Mouse (Mus musculus) liver, embryonic 15.5 days (tissue): ENCODE measurements around the gene 2810459M11Rik. TPM values are rescaled to one million over a fixed set of nuclear protein-coding genes. Genes with fewer than 3 reads are reported as not detected.

Experiments
- ATAC-seq: fragments of 200-750 bp; cut with Nextera tagmentation; 2 replicates; pipeline ENCODE4 v1.8.0; 2017; ENCODE audit warnings: moderate number of reproducible peaks, mild to moderate bottlenecking, moderate library complexity; ENCODE audit not compliant: insufficient read depth
- H3K27ac ChIP-seq: fragments of 300-500 bp; sonication (generic); replicated peaks from 2 replicates; pipeline ENCODE4 v1.5.1; 2015; ENCODE audit warnings: mild to moderate bottlenecking, inconsistent platforms
- H3K27me3 ChIP-seq: fragments of 300-500 bp; sonication (generic); 2 replicates; pipeline ENCODE4 v1.6.1; 2015; ENCODE audit warnings: mild to moderate bottlenecking, inconsistent platforms
- H3K36me3 ChIP-seq: fragments of 300-500 bp; sonication (generic); replicated peaks from 2 replicates; pipeline ENCODE4 v1.6.1; 2015; ENCODE audit warnings: moderate library complexity, mild to moderate bottlenecking, inconsistent platforms
- H3K4me1 ChIP-seq: fragments of 300-500 bp; sonication (generic); replicated peaks from 2 replicates; pipeline ENCODE4 v1.6.1; 2015; ENCODE audit warnings: inconsistent platforms
- H3K4me2 ChIP-seq: fragments of 300-500 bp; sonication (generic); 2 replicates; pipeline ENCODE4 v1.6.1; 2015; ENCODE audit warnings: moderate library complexity, mild to moderate bottlenecking, inconsistent platforms
- H3K4me3 ChIP-seq: fragments of 300-500 bp; sonication (generic); replicated peaks from 2 replicates; pipeline ENCODE4 v1.5.1; 2015; ENCODE audit warnings: mild to moderate bottlenecking, inconsistent platforms
- H3K9ac ChIP-seq: fragments of 300-500 bp; sonication (generic); 2 replicates; pipeline ENCODE4 v1.6.1; 2015; ENCODE audit warnings: moderate library complexity, mild to moderate bottlenecking, inconsistent platforms
- H3K9me3 ChIP-seq: fragments of 300-500 bp; sonication (generic); replicated peaks from 2 replicates; pipeline ENCODE4 v1.6.1; 2016; ENCODE audit warnings: inconsistent platforms
- WGBS: fragments of 180-500 bp; shearing (Covaris S2); methylation state at CpG from one replicate; pipeline ENCODE4 v1.1.7; 2015; ENCODE audit warnings: mixed read lengths; ENCODE audit not compliant: insufficient replicate concordance; 5-methylcytosine and 5-hydroxymethylcytosine counted together
- polyA plus RNA-seq: library from polyadenylated mRNA; unstranded; fragments of >200 nt; fragmentation: Nextera tagmentation; extraction: Ambion mirVana; gene quantifications from 2 replicates; pipeline ENCODE4 v1.2.1, GENCODE M21; 2015

2810459M11Rik gene
- polyA plus RNA-seq, 1 experiment from 2014 or later = 24.0 TPM

DNA sequence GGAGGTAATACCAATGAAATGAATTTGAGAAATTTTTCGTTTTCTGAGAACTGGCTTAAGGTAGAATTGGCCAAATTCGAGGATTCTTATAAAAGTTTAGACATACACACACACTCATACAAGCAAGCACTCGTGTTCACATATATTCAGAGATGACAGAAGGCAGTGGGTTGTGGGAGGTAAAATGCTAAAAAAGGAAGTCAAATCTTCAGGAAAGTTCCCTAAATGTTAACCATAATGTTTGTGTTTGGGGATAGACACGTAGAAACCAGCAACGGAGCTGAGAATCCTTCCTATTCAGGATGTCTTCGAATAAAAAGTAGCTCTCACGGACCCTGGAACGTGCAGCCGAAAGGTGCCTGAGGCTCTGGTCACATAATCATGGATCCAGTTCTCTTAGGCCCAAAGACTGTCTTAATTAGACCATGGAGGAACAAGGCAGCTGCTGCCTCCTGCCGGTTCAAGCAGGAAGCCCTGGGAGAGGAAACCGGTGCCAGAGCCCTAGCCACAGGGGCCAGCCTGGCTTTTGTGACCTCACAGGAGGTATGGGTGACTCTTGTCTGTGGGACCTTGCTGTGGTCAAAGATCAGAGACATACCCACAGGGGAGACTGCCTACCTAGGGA lies 24.2 kb upstream of the 2810459M11Rik start:
- WGBS = 36% methylated on average over 11 of the region's 11 CpGs
- Histone ChIP-seq H3K27me3 (peaks cover 51% of the 10 kb centered on the region), H3K4me2 (no peak overlapping the region), H3K4me1 (no peaks in the 10 kb centered on the region; the same call in none of the 2 replicates), H3K4me3 (no peak overlapping the region), H3K27ac (no peak overlapping the region), H3K36me3 (no peaks in the 10 kb centered on the region), H3K9me3 (no peaks in the 10 kb centered on the region), H3K9ac (no peak overlapping the region)
- ATAC-seq = no peak

DNA sequence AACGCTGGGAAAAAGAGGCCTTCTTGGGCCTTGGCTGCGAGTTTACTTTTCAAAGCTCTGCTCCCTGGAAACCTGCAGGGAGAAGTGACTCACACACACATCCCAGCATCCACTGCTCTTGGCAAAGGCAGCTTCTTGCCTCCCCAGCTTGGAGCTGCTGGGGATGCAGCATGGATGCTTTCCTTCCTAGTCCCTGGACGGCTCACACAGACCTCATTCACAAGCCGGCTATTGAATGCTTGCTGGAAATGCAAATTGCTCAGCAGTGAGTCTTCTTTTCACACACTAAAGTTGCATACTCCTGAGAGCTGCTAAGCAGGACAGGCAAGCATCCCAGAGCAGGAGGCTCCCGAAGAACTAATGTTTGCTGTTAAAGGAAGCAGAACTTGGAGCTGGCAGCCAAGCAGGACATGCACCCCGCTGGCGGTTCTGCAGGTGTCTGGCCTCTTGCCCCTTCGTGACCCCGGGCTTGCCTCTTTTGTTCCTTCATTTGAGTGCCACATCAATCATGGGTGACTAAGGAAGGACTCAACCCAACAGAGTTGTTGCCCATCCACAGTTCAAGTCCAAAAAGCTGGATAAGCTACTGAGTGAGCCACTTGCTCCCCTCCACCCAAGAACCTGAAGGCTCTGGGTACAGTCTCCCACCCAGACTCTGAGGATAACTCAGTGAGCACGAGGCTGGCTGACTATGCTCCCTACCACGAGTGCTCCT lies 13.2 kb upstream of the 2810459M11Rik start:
- 31% methylated on average over 11 of the region's 11 CpGs for WGBS
- Histone ChIP-seq H3K27me3 (peaks cover 7% of the 10 kb centered on the region; the same call in 1 of the 2 replicates), H3K4me1 (no peaks in the 10 kb centered on the region; the same call in 1 of the 2 replicates), H3K36me3 (no peaks in the 10 kb centered on the region), H3K4me3 (no peak overlapping the region), H3K4me2 (no peak overlapping the region), H3K27ac (no peak overlapping the region), H3K9ac (no peak overlapping the region), H3K9me3 (no peaks in the 10 kb centered on the region)
- no peak for ATAC-seq

DNA sequence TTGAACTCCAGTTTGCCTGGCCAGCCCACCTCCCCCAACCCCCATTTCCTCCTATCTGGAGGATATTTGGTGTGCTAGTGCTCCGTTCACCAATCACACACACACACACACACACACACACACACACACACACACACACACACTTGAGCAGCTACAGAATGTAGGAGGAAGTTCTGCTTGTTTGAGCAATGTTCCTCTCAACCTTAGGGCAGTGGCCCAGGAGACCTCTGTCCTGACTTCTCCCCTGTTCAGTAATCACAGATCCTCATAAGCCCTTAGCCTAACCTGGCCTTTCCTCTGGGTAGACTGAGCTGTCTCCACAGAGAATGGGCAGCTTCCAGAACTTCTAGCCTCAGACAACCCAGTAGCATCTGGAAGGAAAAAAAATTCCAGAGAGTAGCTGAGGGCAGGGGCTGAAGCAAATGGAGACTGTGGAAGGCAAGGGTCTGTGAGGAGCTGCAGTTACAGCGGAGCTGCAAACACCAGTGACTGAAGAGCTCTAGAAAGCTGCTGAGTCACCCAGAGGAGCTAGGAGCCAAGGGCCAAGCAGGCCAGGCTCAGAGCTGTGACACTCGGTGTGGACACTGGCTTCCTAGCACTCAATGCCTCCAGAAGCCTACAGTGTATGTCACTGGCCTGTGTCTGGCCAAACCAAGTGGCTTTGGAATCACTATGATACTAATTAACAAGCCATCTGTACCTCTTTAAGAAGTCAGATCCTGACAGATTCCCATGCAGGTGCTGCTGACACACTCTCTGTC lies 7.3 kb upstream of the 2810459M11Rik start:
- Histone ChIP-seq H3K4me3 (no peak overlapping the region), H3K4me1 (peaks cover 11% of the 10 kb centered on the region), H3K4me2 (no peak overlapping the region), H3K27me3 (peaks cover 4% of the 10 kb centered on the region), H3K9me3 (no peaks in the 10 kb centered on the region), H3K36me3 (no peaks in the 10 kb centered on the region), H3K27ac (peak overlapping the region; percentile 57), H3K9ac (no peak overlapping the region)
- peak; percentile 30; the same call in 1 of the 2 replicates for ATAC-seq
- WGBS = 16% methylated on average over 3 of the region's 3 CpGs

DNA sequence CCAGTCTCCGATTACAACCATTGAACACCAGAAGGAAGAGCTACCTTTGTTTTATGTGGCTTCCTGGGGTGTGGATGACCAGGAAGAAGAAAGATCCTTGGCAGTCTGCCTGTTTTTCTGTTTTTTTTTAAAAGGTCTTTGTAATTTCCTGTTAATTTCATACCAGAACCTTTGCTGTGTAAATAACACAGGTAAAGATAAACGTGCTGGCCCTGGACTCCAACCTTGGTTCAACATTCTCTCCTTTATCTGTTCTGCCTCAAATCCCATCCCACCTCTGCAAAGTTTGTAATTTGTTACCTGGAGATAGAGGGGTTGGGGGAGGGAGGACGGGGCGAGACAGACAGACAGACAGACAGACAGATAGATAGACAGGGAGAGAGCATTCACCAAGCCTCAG lies 5.5 kb upstream of the 2810459M11Rik start:
- Histone ChIP-seq H3K27me3 (peaks cover 22% of the 10 kb centered on the region), H3K9me3 (no peaks in the 10 kb centered on the region), H3K4me2 (no peak overlapping the region), H3K27ac (peak overlapping the region; percentile 59), H3K9ac (no peak overlapping the region), H3K36me3 (no peaks in the 10 kb centered on the region), H3K4me3 (no peak overlapping the region), H3K4me1 (peaks cover 11% of the 10 kb centered on the region)
- ATAC-seq = peak; percentile 68
- WGBS = 38% methylated on average over 4 of the region's 4 CpGs

DNA sequence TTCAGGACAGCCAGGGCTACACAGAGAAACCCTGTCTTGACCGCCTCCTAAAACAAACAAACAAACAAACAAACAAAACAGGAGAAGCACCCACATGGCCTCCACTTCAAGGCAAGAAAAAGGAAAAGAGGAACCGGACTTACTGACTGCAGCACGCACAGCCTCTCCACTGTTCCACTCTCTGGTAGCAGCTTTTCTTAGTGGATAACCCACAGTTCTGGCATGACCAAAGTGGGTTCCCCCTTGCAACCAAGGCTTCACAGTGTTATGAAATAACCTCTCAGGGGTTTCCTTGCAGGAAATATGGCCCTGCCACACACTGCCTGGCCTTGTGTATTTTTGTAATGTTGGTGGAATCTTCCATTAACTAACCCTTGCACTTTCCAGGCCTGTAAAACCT lies 4.8 kb upstream of the 2810459M11Rik start:
- Histone ChIP-seq H3K27ac (peak overlapping the region; percentile 59), H3K4me3 (no peak overlapping the region), H3K27me3 (peaks cover 29% of the 10 kb centered on the region), H3K9ac (no peak overlapping the region), H3K36me3 (no peaks in the 10 kb centered on the region), H3K4me1 (peaks cover 11% of the 10 kb centered on the region), H3K4me2 (no peak overlapping the region), H3K9me3 (no peaks in the 10 kb centered on the region)
- 53% methylated on average over 3 of the region's 3 CpGs for WGBS
- no peak for ATAC-seq

- Histone ChIP-seq H3K36me3 (no peaks in the 10 kb centered on the region), H3K4me1 (no peaks in the 10 kb centered on the region), H3K4me2 (peak overlapping the region; percentile 63; the same call in 1 of the 2 replicates), H3K27ac (no peak overlapping the region), H3K4me3 (peak overlapping the region; percentile 55; the same call in 1 of the 2 replicates), H3K9me3 (no peaks in the 10 kb centered on the region), H3K9ac (no peak overlapping the region), H3K27me3 (peaks cover 64% of the 10 kb centered on the region)
- 43% methylated on average over 4 of the region's 4 CpGs for WGBS
- no peak for ATAC-seq
Observed at GRCm38 (mm10) chr1:86045056-86045455, 607 bp upstream of the 2810459M11Rik start.

DNA sequence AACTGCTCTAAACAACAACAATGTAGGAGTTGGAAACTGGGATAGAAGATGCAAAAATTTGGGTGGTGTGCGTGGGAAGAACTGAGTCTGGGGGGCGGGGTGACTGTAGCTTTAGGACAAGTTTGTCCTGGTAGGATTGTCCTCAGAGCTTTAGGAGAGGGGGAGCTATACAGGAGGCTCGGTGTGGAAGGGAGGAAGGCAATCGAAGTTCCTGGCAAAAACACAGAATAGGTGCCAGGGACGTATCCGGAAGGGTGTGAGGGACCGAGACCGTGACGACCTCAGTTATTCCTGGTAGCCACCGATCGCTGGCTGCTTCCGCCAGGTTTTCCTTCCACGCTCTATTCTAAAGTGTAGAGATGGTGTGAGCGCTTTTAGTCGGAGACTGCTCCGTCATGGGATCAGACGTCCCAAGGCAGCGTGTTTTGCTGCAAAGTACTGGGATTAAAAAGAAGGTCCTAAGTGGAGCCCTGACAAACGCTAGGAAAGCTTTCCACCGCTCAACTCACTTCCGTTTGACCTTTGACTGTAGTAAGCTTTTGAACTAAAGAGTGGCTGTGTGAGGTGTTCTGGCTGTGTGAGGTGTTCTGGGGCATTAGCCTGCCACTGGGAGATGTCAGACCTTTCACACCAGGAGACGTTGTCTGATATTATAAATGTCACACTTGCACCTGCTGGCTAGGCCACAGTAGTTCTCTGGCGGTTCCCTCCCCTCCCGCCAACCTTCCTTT lies 1.3 kb downstream of the 2810459M11Rik start:
- Histone ChIP-seq H3K4me2 (peak overlapping the region; percentile 63), H3K27ac (peak overlapping the region; percentile 78), H3K4me1 (no peaks in the 10 kb centered on the region), H3K9ac (no peak overlapping the region), H3K4me3 (peak overlapping the region; percentile 55), H3K36me3 (no peaks in the 10 kb centered on the region), H3K9me3 (no peaks in the 10 kb centered on the region), H3K27me3 (peaks cover 64% of the 10 kb centered on the region)
- no peak for ATAC-seq
- 8% methylated on average over 24 of the region's 24 CpGs for WGBS

DNA sequence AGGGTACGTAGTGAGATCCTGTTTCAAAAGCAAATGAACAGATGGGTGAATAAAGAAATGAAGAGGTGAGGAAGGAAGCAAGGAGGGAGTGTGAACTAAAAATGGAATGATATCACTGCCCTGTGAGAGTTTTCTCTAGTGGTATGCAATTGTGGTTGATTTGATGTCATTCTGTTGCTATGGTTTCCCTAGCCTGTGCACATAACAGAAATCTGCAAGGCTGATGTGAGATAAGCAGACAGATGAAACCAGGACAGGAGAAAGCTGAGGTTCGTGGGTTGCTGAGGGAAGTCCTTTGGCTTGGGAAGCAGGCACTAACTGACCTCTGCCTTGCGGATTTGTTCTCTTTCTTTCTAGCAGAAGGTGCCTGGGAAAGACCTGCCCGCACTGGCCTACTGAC lies 2.6 kb downstream of the 2810459M11Rik start:
- H3K9ac ChIP-seq = no peak overlapping the region
- no peaks in the 10 kb centered on the region for H3K4me1 ChIP-seq
- peak overlapping the region; percentile 45; the same call in 1 of the 2 replicates for H3K4me2 ChIP-seq
- H3K27me3 ChIP-seq = peaks cover 61% of the 10 kb centered on the region
- ATAC-seq = no peak
- H3K4me3 ChIP-seq = no peak overlapping the region
- no peaks in the 10 kb centered on the region for H3K9me3 ChIP-seq
- no peaks in the 10 kb centered on the region for H3K36me3 ChIP-seq
- no peak overlapping the region for H3K27ac ChIP-seq
- 45% methylated on average over 4 of the region's 4 CpGs for WGBS

GRCm38 (mm10) chr1:86048744-86049143 lies 3.1 kb downstream of the 2810459M11Rik start:
- Histone ChIP-seq H3K9ac (no peak overlapping the region), H3K36me3 (no peaks in the 10 kb centered on the region), H3K4me2 (no peak overlapping the region), H3K9me3 (no peaks in the 10 kb centered on the region), H3K4me3 (no peak overlapping the region), H3K4me1 (no peaks in the 10 kb centered on the region), H3K27ac (no peak overlapping the region), H3K27me3 (peaks cover 56% of the 10 kb centered on the region)
- 58% methylated on average over 3 of the region's 3 CpGs for WGBS
- ATAC-seq = no peak

DNA sequence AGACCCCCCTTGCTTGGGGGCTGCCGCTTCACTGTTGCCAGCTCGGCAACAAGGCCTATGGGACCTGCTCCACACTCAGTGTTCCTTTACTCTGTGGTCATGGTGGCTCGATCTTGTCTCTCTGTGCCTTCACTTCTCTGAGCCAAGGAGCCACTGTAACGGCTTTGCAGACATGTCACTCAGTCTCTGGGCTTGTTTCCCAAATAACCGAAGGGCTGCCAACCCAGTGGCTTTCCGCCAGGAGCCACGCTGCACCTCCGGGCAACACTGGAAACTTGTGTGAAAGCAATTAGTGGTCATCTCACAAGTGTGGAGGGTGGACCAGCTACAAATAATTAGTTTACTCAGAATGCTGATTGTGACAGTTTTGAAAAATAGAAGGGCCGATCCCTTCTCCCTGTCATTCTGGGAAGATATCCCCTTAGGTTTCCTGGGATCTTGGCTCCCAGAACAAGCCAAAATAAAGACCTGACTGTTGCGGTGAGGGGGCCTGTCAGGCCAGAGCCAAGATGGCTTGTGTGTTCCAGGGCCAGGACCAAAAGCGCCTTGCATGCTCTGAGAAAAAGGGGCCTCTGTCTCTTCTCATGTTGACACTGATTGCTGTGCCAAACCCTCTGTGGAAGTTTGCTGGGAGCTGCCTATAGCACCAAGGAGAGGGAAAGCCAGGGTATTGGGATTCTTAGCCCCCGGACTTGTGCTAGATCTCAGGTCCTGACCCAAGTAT lies 7.7 kb downstream of the 2810459M11Rik start:
- no peaks in the 10 kb centered on the region for H3K36me3 ChIP-seq
- H3K27ac ChIP-seq = 0 out of 2 replicates have a peak overlapping the region, but pooled peaks have one; percentile 29
- peaks cover 10% of the 10 kb centered on the region for H3K27me3 ChIP-seq
- no peak overlapping the region for H3K4me3 ChIP-seq
- 0 out of 2 replicates have a peak, but pooled peaks cover 8% of the 10 kb centered on the region for H3K4me1 ChIP-seq
- no peak overlapping the region for H3K9ac ChIP-seq
- H3K9me3 ChIP-seq = no peaks in the 10 kb centered on the region
- ATAC-seq = no peak
- 68% methylated on average over 12 of the region's 12 CpGs for WGBS
- H3K4me2 ChIP-seq = no peak overlapping the region
